Comparison of ENCODE assay signal across 9 mouse cellular contexts in genomic region chr15:101175131-101175460, GRCm38 (mm10). TPM values are rescaled to one million over a fixed set of nuclear protein-coding genes. Genes with fewer than 3 reads are reported as not detected.
DNase-seq lines count a peak whose midpoint lies in the region; ATAC-seq and TF ChIP-seq lines count a peak whose summit lies in the region.
"Had no signal": no experiment of that assay in that cellular context is flagged by ENCODE, and none has a peak within 500 bp of the region (broad histone marks: within the 10 kb centered on the region; RNA-seq: fewer than 3 reads in every experiment).

No protein-coding gene starts in this region.

- 5% methylated on average over 5 of the region's 5 CpGs for WGBS in cerebellum, adult 2 months
- WGBS in limb, embryonic 13.5 days = 5% methylated on average over 5 of the region's 5 CpGs
- 9% methylated on average over 5 of the region's 5 CpGs for WGBS in small intestine, adult 2 months

- H3K9me3 ChIP-seq in megakaryocyte, embryonic 14.5 days = no peaks in the 10 kb centered on the region
- H3K9me3 ChIP-seq in limb, embryonic 13.5 days = no peaks in the 10 kb centered on the region

- peak overlapping the region; percentile 94 for H3K9ac ChIP-seq in limb, embryonic 13.5 days

- TF ChIP-seq POLR2A in cerebellum, adult 2 months (IDR thresholded peaks at IDR 0.05; ENCODE audit: borderline replicate concordance, insufficient read depth, low read length) = no peak
- TF ChIP-seq POLR2A in small intestine, adult 2 months (IDR thresholded peaks at IDR 0.05; ENCODE audit: low read depth, low read length) = no peak

- TF ChIP-seq CTCF in cerebellum, adult 2 months (IDR thresholded peaks at IDR 0.05; ENCODE audit: borderline replicate concordance, insufficient read depth, low read depth, low read length) = no peak
- no peak for TF ChIP-seq CTCF in small intestine, adult 2 months (IDR thresholded peaks at IDR 0.05; ENCODE audit: extremely low read depth, insufficient read length, insufficient replicate concordance, low read depth, low read length)

- H3K27me3 ChIP-seq in cerebellum, adult 2 months (ENCODE audit: control insufficient read depth, insufficient read depth, low read length) = no peaks in the 10 kb centered on the region
- no peaks in the 10 kb centered on the region for H3K27me3 ChIP-seq in megakaryocyte, embryonic 14.5 days (replicated peaks)
- peaks cover 5% of the 10 kb centered on the region; the same call in 1 of the 2 replicates for H3K27me3 ChIP-seq in limb, embryonic 13.5 days
- no peaks in the 10 kb centered on the region for H3K27me3 ChIP-seq in small intestine, adult 2 months (ENCODE audit: control insufficient read depth, insufficient read depth, low read length)

- ATAC-seq in megakaryocyte, adult 5-6 weeks (ENCODE audit: poor library complexity, severe bottlenecking) = no peak
- ATAC-seq in limb, embryonic 13.5 days (ENCODE audit: low FRiP score, low read depth) = no peak

- peak in 1 of 2 experiments; percentile 47 for DNase-seq in cerebellum, adult 2 months
- no peak for DNase-seq in cerebellum, adult 11-12 months
- no peak for DNase-seq in adrenal gland, adult 2 months
- no peak for DNase-seq in thymus, postnatal 10 days (ENCODE audit: low spot score in 2 of 2)
- DNase-seq: adrenal gland, postnatal 14 days had no signal

- peak overlapping the region; percentile 10; the same call in 1 of the 2 replicates for H3K27ac ChIP-seq in cerebellum, adult 2 months (ENCODE audit: insufficient read depth, low read length)
- H3K27ac ChIP-seq in limb, embryonic 13.5 days = no peak overlapping the region
- peak overlapping the region; percentile 86 for H3K27ac ChIP-seq in small intestine, adult 2 months (ENCODE audit: insufficient read depth, low read depth, low read length)

- peaks cover 19% of the 10 kb centered on the region for H3K4me1 ChIP-seq in cerebellum, adult 2 months (ENCODE audit: control insufficient read depth, insufficient read depth, low read length)
- peaks cover 92% of the 10 kb centered on the region for H3K4me1 ChIP-seq in megakaryocyte, embryonic 14.5 days
- H3K4me1 ChIP-seq in limb, embryonic 13.5 days = peaks cover 59% of the 10 kb centered on the region
- peaks cover 14% of the 10 kb centered on the region for H3K4me1 ChIP-seq in small intestine, adult 2 months (ENCODE audit: control insufficient read depth, insufficient read depth, insufficient read length, low read length)

- peaks cover 13% of the 10 kb centered on the region for H3K36me3 ChIP-seq in megakaryocyte, embryonic 14.5 days (replicated peaks; ENCODE audit: low read length)
- no peaks in the 10 kb centered on the region; the same call in 1 of the 2 replicates for H3K36me3 ChIP-seq in limb, embryonic 13.5 days
- H3K36me3 ChIP-seq in small intestine, adult 2 months (ENCODE audit: control insufficient read depth, insufficient read depth, low read length) = no peaks in the 10 kb centered on the region; the same call in 1 of the 2 replicates

- peak overlapping the region; percentile 88 for H3K4me3 ChIP-seq in cerebellum, adult 2 months (replicated peaks; ENCODE audit: insufficient read depth, low read depth, low read length)
- H3K4me3 ChIP-seq in megakaryocyte, embryonic 14.5 days (replicated peaks) = peak overlapping the region; percentile 95
- H3K4me3 ChIP-seq in limb, embryonic 13.5 days = peak overlapping the region; percentile 89
- H3K4me3 ChIP-seq in small intestine, adult 2 months (ENCODE audit: low read depth, low read length) = peak overlapping the region; percentile 99

- peak overlapping the region; percentile 90 for H3K4me2 ChIP-seq in limb, embryonic 13.5 days (replicated peaks)

RNA-seq across cellular contexts. Expression of gene Acvr1b, which starts 1.2 kb away (rescaled TPM):
- 54.5 and 55.2 TPM in 2 replicates for polyA plus RNA-seq in cerebellum, adult 2 months (2012; rRNA removed)
- polyA plus RNA-seq in megakaryocyte, embryonic 14.5 days (2012; ENCODE audit: insufficient read depth, low replicate concordance) = 6.1 and 8.2 TPM in 2 replicates
- 7.4 and 7.7 TPM in 2 replicates for total RNA-seq in megakaryocyte, adult 5-6 weeks (2015)
- total RNA-seq in megakaryocyte, adult 5-6 weeks (2017) = 15.2 and 17.1 TPM in 2 replicates
- 6.1 and 7.1 TPM in 2 replicates for polyA plus RNA-seq in limb, embryonic 13.5 days (2015; fragmentation: Nextera tagmentation; extraction: Ambion mirVana)
- 21.5 and 46.0 TPM in 2 replicates for polyA plus RNA-seq in small intestine, adult 2 months (2012; rRNA removed)
- 10 to 100 TPM in 1 of 2 experiments, 1 to 10 TPM in 1; 5.2 to 10.0 TPM for total RNA-seq in adrenal gland, adult 2 months (2021)
- polyA plus RNA-seq in adrenal gland, adult 2 months (2012; rRNA removed) = 10.1 and 11.2 TPM in 2 replicates

RNA-seq across cellular contexts. Expression of gene Acvrl1, which starts 46.8 kb away (rescaled TPM):
- polyA plus RNA-seq in cerebellum, adult 2 months (2012; rRNA removed) = 15.3 and 17.2 TPM in 2 replicates
- polyA plus RNA-seq in megakaryocyte, embryonic 14.5 days (2012; ENCODE audit: insufficient read depth, low replicate concordance) = 2.1 and 7.9 TPM in 2 replicates
- 6.9 and 8.2 TPM in 2 replicates for total RNA-seq in megakaryocyte, adult 5-6 weeks (2015)
- total RNA-seq in megakaryocyte, adult 5-6 weeks (2017) = 27.6 and 34.9 TPM in 2 replicates
- 9.6 TPM in 2 replicates for polyA plus RNA-seq in limb, embryonic 13.5 days (2015; fragmentation: Nextera tagmentation; extraction: Ambion mirVana)
- 19.6 and 35.5 TPM in 2 replicates for polyA plus RNA-seq in small intestine, adult 2 months (2012; rRNA removed)
- total RNA-seq in adrenal gland, adult 2 months (2021) = 10 to 100 TPM; 15.0 to 22.6 TPM
- 20.9 and 23.3 TPM in 2 replicates for polyA plus RNA-seq in adrenal gland, adult 2 months (2012; rRNA removed)

RNA-seq across cellular contexts. Expression of gene Grasp, which starts 48.9 kb away (rescaled TPM):
- polyA plus RNA-seq in cerebellum, adult 2 months (2012; rRNA removed) = 5.0 and 5.3 TPM in 2 replicates
- polyA plus RNA-seq in megakaryocyte, embryonic 14.5 days (2012; ENCODE audit: insufficient read depth, low replicate concordance) = 0.47 TPM in 1 of 2 replicates, not detected in the other
- 0.16 and 0.30 TPM in 2 replicates for total RNA-seq in megakaryocyte, adult 5-6 weeks (2015)
- 0.29 and 0.85 TPM in 2 replicates for total RNA-seq in megakaryocyte, adult 5-6 weeks (2017)
- polyA plus RNA-seq in limb, embryonic 13.5 days (2015; fragmentation: Nextera tagmentation; extraction: Ambion mirVana) = 5.7 and 6.0 TPM in 2 replicates
- polyA plus RNA-seq in small intestine, adult 2 months (2012; rRNA removed) = 7.3 and 8.5 TPM in 2 replicates
- total RNA-seq in adrenal gland, adult 2 months (2021) = 10 to 100 TPM; 16.4 to 21.0 TPM
- polyA plus RNA-seq in adrenal gland, adult 2 months (2012; rRNA removed) = 53.0 and 60.3 TPM in 2 replicates

RNA-seq across cellular contexts. Expression of gene Ankrd33, which starts 59.5 kb away (rescaled TPM):
- 0.10 and 0.33 TPM in 2 replicates for polyA plus RNA-seq in cerebellum, adult 2 months (2012; rRNA removed)
- polyA plus RNA-seq in megakaryocyte, embryonic 14.5 days (2012; ENCODE audit: insufficient read depth, low replicate concordance) = not detected in 2 replicates
- total RNA-seq in megakaryocyte, adult 5-6 weeks (2015) = not detected in 2 replicates
- total RNA-seq in megakaryocyte, adult 5-6 weeks (2017) = not detected in 2 replicates
- polyA plus RNA-seq in limb, embryonic 13.5 days (2015; fragmentation: Nextera tagmentation; extraction: Ambion mirVana) = not detected in 2 replicates
- not detected in 2 replicates for polyA plus RNA-seq in small intestine, adult 2 months (2012; rRNA removed)
- 1 to 10 TPM in 1 of 2 experiments, under 1 TPM in 1; 0.59 to 1.0 TPM for total RNA-seq in adrenal gland, adult 2 months (2021)
- 0.10 TPM in 1 of 2 replicates, not detected in the other for polyA plus RNA-seq in adrenal gland, adult 2 months (2012; rRNA removed)
- total RNA-seq: adrenal gland, postnatal 14 days had no signal
